Mouse (Mus musculus) frontal cortex, postnatal 25 days (tissue): ENCODE data around the gene Pkm.

Experiments
- DNase-seq, 2 experiments: peaks; one replicate each; pipeline ENCODE4 v3.0.0; 2022; ENCODE audit warnings: low spot score in 2 of 2

Pkm gene

GRCm38 (mm10) chr9:59706850-59707825, 51.0 kb downstream of the Pkm start:
- no peak for DNase-seq

DNA sequence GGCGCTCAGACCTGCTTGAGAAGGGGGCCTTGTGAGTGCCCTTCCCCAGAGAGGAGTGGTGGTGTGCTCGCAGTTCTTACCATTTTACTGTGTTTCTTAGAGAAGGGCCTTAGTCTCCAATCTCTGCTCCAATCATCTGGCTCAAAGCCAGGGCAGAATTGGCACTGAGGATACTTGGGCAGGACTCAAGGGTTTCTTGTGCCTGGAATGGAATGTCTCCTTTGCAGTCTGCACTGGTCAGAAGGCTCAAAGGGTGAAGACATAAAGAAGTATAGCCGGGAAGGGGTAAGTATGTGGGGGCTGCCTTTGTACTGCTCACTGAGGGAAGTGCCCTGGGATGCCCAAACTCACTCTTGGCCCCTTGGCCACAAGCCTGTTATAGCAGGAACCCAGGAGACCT, 53.1 kb downstream of the Pkm start:
- no peak for DNase-seq

GRCm38 (mm10) chr9:59716275-59716898, 60.2 kb downstream of the Pkm start:
- no peak for DNase-seq

DNA sequence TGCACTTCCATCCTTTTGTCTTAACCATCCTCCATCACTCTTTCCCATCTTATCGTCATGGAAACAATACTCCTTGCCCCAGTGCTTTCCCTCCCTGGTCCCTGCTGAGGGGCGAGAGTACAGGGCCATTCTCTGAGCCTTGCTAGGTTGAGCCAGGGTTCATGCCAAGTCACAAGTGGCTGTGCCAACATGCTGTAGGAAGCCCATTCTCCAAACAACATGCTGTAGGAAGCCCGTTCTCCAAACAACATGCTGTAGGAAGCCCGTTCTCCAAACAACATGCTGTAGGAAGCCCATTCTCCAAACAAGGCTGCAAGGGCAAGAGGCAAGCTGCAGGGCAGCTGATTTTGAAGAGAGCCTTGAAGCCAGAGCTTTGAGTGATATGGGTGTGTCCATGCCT, 62.1 kb downstream of the Pkm start:
- DNase-seq = no peak

- DNase-seq = no peak
Measured at GRCm38 (mm10) chr9:59721144-59721543, 65.0 kb downstream of the Pkm start.

GRCm38 (mm10) chr9:59723096-59723657, 67.0 kb downstream of the Pkm start:
- DNase-seq = peak; percentile 50 to 58

DNA sequence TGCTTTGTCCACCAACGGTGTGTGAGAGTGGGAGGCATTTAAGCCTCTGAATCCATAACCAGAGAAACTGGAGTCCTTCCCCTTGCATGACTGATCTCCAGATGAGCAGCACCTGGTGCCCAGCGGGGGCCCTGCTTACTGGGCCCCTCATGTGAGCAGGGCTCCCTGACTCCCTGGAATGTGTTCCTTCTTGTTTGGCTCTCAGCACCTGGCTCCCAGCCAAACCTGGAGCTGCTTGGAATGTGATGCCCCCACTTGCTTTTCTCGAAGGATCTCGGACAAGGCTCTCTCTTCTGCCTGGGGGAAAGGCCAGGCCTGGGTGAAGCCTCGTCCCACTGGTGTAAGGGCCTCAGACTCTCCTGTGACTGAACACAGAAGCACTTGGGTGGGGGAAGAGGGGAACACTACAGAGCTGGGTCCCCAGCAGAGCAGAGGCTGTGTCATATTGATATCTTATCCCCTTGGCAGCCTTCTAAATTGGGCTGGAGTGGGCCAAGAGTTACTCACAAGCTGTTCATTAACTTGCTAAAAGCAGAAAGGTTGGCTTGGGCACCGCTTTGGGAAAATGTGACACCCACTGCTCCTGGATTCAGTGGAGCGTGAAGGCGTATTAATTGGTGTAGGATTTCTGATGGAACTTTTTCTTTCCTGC, 67.7 kb downstream of the Pkm start:
- peak; percentile 17 to 32 for DNase-seq

- no peak for DNase-seq
Measured at GRCm38 (mm10) chr9:59725515-59725914, 69.3 kb downstream of the Pkm start.

- no peak for DNase-seq
Measured at GRCm38 (mm10) chr9:59727569-59728286, 71.6 kb downstream of the Pkm start.
